Mouse (Mus musculus): ENCODE data around the gene Tbc1d19.

DNA sequence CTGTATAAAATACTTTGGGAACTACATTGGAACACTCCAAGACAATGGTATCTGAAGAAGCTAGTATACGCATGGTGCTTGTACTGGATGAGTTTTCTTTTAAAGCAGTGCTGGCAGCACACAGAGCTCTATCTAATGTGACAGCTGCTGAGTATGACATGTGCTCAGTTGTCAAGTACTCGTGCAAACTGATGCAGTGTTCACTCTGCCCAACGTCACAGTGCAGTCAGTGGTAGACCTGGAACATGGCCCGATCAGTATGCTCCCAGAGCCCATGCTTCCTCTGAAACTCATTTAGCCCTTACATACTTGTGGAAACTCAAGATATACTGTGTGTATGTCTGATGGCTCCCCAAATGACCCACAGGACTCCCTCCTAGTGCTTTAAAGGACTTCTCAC, 25.1 kb downstream of the Tbc1d19 start:
- TF ChIP-seq CTCF (IDR thresholded peaks at IDR 0.05; ENCODE audit: low read depth, low read length) (no peak), POLR2A (IDR thresholded peaks at IDR 0.05; ENCODE audit: borderline replicate concordance, low read depth, low read length) (no peak)
